Mouse (Mus musculus) embryonic facial prominence, embryonic 10.5 days (tissue): Measurements from ENCODE around the gene Atf5. TPM values are rescaled to one million over a fixed set of nuclear protein-coding genes. Genes with fewer than 3 reads are reported as not detected.

Experiments
- DNase-seq: peaks from one replicate; pipeline ENCODE4 v3.0.0-alpha.2; 2017; ENCODE audit warnings: low spot score
- H3K27ac ChIP-seq: fragments of 300-500 bp; sonication (generic); replicated peaks from 2 replicates; pipeline ENCODE4 v1.5.1; 2016; ENCODE audit warnings: mild to moderate bottlenecking
- H3K27me3 ChIP-seq: fragments of 300-500 bp; sonication (generic); replicated peaks from 2 replicates; pipeline ENCODE4 v1.6.1; 2016; ENCODE audit warnings: low read depth, mild to moderate bottlenecking; ENCODE audit not compliant: poor library complexity, severe bottlenecking
- H3K36me3 ChIP-seq: fragments of 300-500 bp; sonication (generic); replicated peaks from 2 replicates; pipeline ENCODE4 v1.6.1; 2016; ENCODE audit warnings: mild to moderate bottlenecking, moderate library complexity
- H3K4me1 ChIP-seq: fragments of 300-500 bp; sonication (generic); 2 replicates; pipeline ENCODE4 v1.6.1; 2016
- H3K4me3 ChIP-seq: fragments of 300-500 bp; sonication (generic); 2 replicates; pipeline ENCODE4 v1.5.1; 2016; ENCODE audit warnings: mild to moderate bottlenecking, moderate library complexity
- H3K9me3 ChIP-seq: fragments of 300-500 bp; sonication (generic); 2 replicates; pipeline ENCODE4 v1.6.1; 2016; ENCODE audit warnings: mild to moderate bottlenecking
- WGBS: fragments of 180-500 bp; shearing (Covaris S2); methylation state at CpG from one replicate; pipeline ENCODE4 v1.1.7; 2016; 5-methylcytosine and 5-hydroxymethylcytosine counted together
- polyA plus RNA-seq: library from polyadenylated mRNA; unstranded; fragments of >200 nt; fragmentation: Nextera tagmentation; extraction: Ambion mirVana; gene quantifications from 2 replicates; pipeline ENCODE4 v1.2.1, GENCODE M21; 2016

Atf5 gene
- polyA plus RNA-seq, 1 experiment from 2014 or later = 3.6 TPM

- DNase-seq = no peak
- peaks cover 74% of the 10 kb centered on the region for H3K36me3 ChIP-seq
- H3K4me3 ChIP-seq = peak overlapping the region; percentile 3; the same call in 1 of the 2 replicates
- no peaks in the 10 kb centered on the region for H3K9me3 ChIP-seq
- H3K27ac ChIP-seq = no peak overlapping the region
- H3K4me1 ChIP-seq = peaks cover 8% of the 10 kb centered on the region
- WGBS = 92% methylated on average over 5 of the region's 5 CpGs
- H3K27me3 ChIP-seq = no peaks in the 10 kb centered on the region
Measured at GRCm38 (mm10) chr7:44828706-44829105, 12.2 kb upstream of the Atf5 start.

- Histone ChIP-seq H3K9me3 (no peaks in the 10 kb centered on the region), H3K4me3 (no peak overlapping the region), H3K4me1 (peaks cover 20% of the 10 kb centered on the region), H3K27ac (no peak overlapping the region), H3K27me3 (no peaks in the 10 kb centered on the region), H3K36me3 (peaks cover 74% of the 10 kb centered on the region)
- DNase-seq = no peak
- 88% methylated on average over 3 of the region's 3 CpGs for WGBS
Measured at GRCm38 (mm10) chr7:44826771-44827170, 10.3 kb upstream of the Atf5 start.

- H3K36me3 ChIP-seq = peaks cover 68% of the 10 kb centered on the region
- 36% methylated on average over 3 of the region's 3 CpGs for WGBS
Measured at GRCm38 (mm10) chr7:44824872-44825271, 8.4 kb upstream of the Atf5 start.

GRCm38 (mm10) chr7:44823409-44823808, 7.0 kb upstream of the Atf5 start:
- Histone ChIP-seq H3K36me3 (peaks cover 68% of the 10 kb centered on the region), H3K4me1 (peaks cover 46% of the 10 kb centered on the region), H3K27me3 (no peaks in the 10 kb centered on the region), H3K9me3 (no peaks in the 10 kb centered on the region), H3K4me3 (no peak overlapping the region), H3K27ac (no peak overlapping the region)
- 47% methylated on average over 7 of the region's 7 CpGs for WGBS
- no peak for DNase-seq

More at GRCm38 (mm10) chr7:44824872-44825271, 8.4 kb upstream of the Atf5 start:
- peak; percentile 74 for DNase-seq
- Histone ChIP-seq H3K27ac (no peak overlapping the region), H3K27me3 (no peaks in the 10 kb centered on the region), H3K4me3 (no peak overlapping the region), H3K9me3 (no peaks in the 10 kb centered on the region), H3K4me1 (peaks cover 31% of the 10 kb centered on the region)

GRCm38 (mm10) chr7:44821666-44822448, 5.4 kb upstream of the Atf5 start:
- H3K4me3 ChIP-seq = 0 out of 2 replicates have a peak overlapping the region, but pooled peaks have one; percentile 5
- WGBS = 84% methylated on average over 7 of the region's 7 CpGs

GRCm38 (mm10) chr7:44820525-44820924, 4.1 kb upstream of the Atf5 start:
- Histone ChIP-seq H3K27ac (no peak overlapping the region), H3K9me3 (no peaks in the 10 kb centered on the region), H3K36me3 (peaks cover 43% of the 10 kb centered on the region), H3K27me3 (no peaks in the 10 kb centered on the region), H3K4me3 (0 out of 2 replicates have a peak overlapping the region, but pooled peaks have one; percentile 77), H3K4me1 (peaks cover 60% of the 10 kb centered on the region)
- DNase-seq = no peak
- 89% methylated on average over 3 of the region's 3 CpGs for WGBS

More at GRCm38 (mm10) chr7:44821666-44822448, 5.4 kb upstream of the Atf5 start:
- peaks cover 57% of the 10 kb centered on the region for H3K36me3 ChIP-seq
- peaks cover 60% of the 10 kb centered on the region for H3K4me1 ChIP-seq
- no peak overlapping the region for H3K27ac ChIP-seq
- no peaks in the 10 kb centered on the region for H3K27me3 ChIP-seq
- DNase-seq = no peak
- no peaks in the 10 kb centered on the region for H3K9me3 ChIP-seq

GRCm38 (mm10) chr7:44819863-44820262, 3.4 kb upstream of the Atf5 start:
- no peak for DNase-seq
- H3K27me3 ChIP-seq = no peaks in the 10 kb centered on the region
- H3K27ac ChIP-seq = no peak overlapping the region
- WGBS = 71% methylated on average over 5 of the region's 5 CpGs
- H3K4me3 ChIP-seq = peak overlapping the region; percentile 77; the same call in 1 of the 2 replicates
- H3K36me3 ChIP-seq = peaks cover 39% of the 10 kb centered on the region
- peaks cover 66% of the 10 kb centered on the region for H3K4me1 ChIP-seq
- no peaks in the 10 kb centered on the region for H3K9me3 ChIP-seq

GRCm38 (mm10) chr7:44819391-44819790, 2.9 kb upstream of the Atf5 start:
- Histone ChIP-seq H3K4me3 (peak overlapping the region; percentile 77), H3K4me1 (peaks cover 66% of the 10 kb centered on the region), H3K36me3 (peaks cover 43% of the 10 kb centered on the region), H3K9me3 (no peaks in the 10 kb centered on the region), H3K27me3 (no peaks in the 10 kb centered on the region), H3K27ac (no peak overlapping the region)
- DNase-seq = no peak
- 94% methylated on average over 2 of the region's 2 CpGs for WGBS

- peak overlapping the region; percentile 77 for H3K4me3 ChIP-seq
- peaks cover 49% of the 10 kb centered on the region for H3K36me3 ChIP-seq
- peak overlapping the region; percentile 27; the same call in 1 of the 2 replicates for H3K27ac ChIP-seq
- no peaks in the 10 kb centered on the region for H3K27me3 ChIP-seq
- H3K4me1 ChIP-seq = peaks cover 64% of the 10 kb centered on the region
- 51% methylated on average over 6 of the region's 6 CpGs for WGBS
- DNase-seq = no peak
- H3K9me3 ChIP-seq = no peaks in the 10 kb centered on the region
Measured at GRCm38 (mm10) chr7:44818751-44819235, 2.3 kb upstream of the Atf5 start.

- H3K4me3 ChIP-seq = peak overlapping the region; percentile 77
- H3K9me3 ChIP-seq = no peaks in the 10 kb centered on the region
- peaks cover 57% of the 10 kb centered on the region for H3K4me1 ChIP-seq
- no peaks in the 10 kb centered on the region for H3K27me3 ChIP-seq
- DNase-seq = no peak
- 53% methylated on average over 2 of the region's 2 CpGs for WGBS
- peaks cover 55% of the 10 kb centered on the region for H3K36me3 ChIP-seq
- H3K27ac ChIP-seq = peak overlapping the region; percentile 10; the same call in 1 of the 2 replicates
Measured at GRCm38 (mm10) chr7:44818164-44818563, 1.7 kb upstream of the Atf5 start.

- Histone ChIP-seq H3K4me1 (peaks cover 53% of the 10 kb centered on the region), H3K27ac (peak overlapping the region; percentile 99), H3K4me3 (peak overlapping the region; percentile 77), H3K9me3 (no peaks in the 10 kb centered on the region), H3K36me3 (peaks cover 60% of the 10 kb centered on the region), H3K27me3 (no peaks in the 10 kb centered on the region)
- WGBS = 37% methylated on average over 3 of the region's 3 CpGs
- no peak for DNase-seq
Measured at GRCm38 (mm10) chr7:44817441-44817840, 983 bp upstream of the Atf5 start.

GRCm38 (mm10) chr7:44815721-44816469, 563 bp downstream of the Atf5 start, which contains the start of the genes Nup62 and Il4i1:
Gene Nup62 (plus strand): TSS chr7:44816088.
Gene Il4i1 (plus strand): TSS chr7:44816387.
- H3K36me3 ChIP-seq = peaks cover 67% of the 10 kb centered on the region
- H3K27ac ChIP-seq = peak within 1 kb of the TSS; percentile 99
- H3K4me1 ChIP-seq = peaks cover 48% of the 10 kb centered on the region
- H3K9me3 ChIP-seq = no peaks in the 10 kb centered on the region
- peak; percentile 100 for DNase-seq
- H3K4me3 ChIP-seq = peak within 1 kb of the TSS; percentile 77
- no peaks in the 10 kb centered on the region for H3K27me3 ChIP-seq
- under 1% methylated on average over 62 of the region's 62 CpGs for WGBS
